Mouse (Mus musculus) neural tube, embryonic 11.5 days (tissue): ENCODE measurements around the gene Pold2. TPM values are rescaled to one million over a fixed set of nuclear protein-coding genes. Genes with fewer than 3 reads are reported as not detected.
A peak's percentile ranks its signal among the peaks of the same experiment; 100 is the strongest.

Experiments used
- ATAC-seq: fragments of 200-750 bp; cut with Nextera tagmentation; 2 replicates; pipeline ENCODE4 v1.8.0; 2017; ENCODE audit warnings: moderate number of reproducible peaks, mild to moderate bottlenecking, moderate TSS enrichment, moderate library complexity; ENCODE audit not compliant: insufficient read depth, low FRiP score, low TSS enrichment
- DNase-seq: peaks from one replicate; pipeline ENCODE4 v3.0.0-alpha.2; 2015; ENCODE audit warnings: low spot score
- H3K27ac ChIP-seq: fragments of 300-500 bp; sonication (generic); 2 replicates; pipeline ENCODE4 v1.5.1; 2014; ENCODE audit warnings: low read depth, mild to moderate bottlenecking, low read length
- H3K27me3 ChIP-seq: fragments of 300-500 bp; sonication (generic); 2 replicates; pipeline ENCODE4 v1.6.1; 2014; ENCODE audit warnings: mild to moderate bottlenecking, low read length, mixed read lengths; ENCODE audit not compliant: control insufficient read depth, insufficient read depth
- H3K36me3 ChIP-seq: fragments of 300-500 bp; sonication (generic); 2 replicates; pipeline ENCODE4 v1.6.1; 2014; ENCODE audit warnings: mild to moderate bottlenecking, low read length, moderate library complexity, mixed read lengths; ENCODE audit not compliant: control insufficient read depth, insufficient read depth
- H3K4me1 ChIP-seq: fragments of 300-500 bp; sonication (generic); 2 replicates; pipeline ENCODE4 v1.6.1; 2014; ENCODE audit warnings: low read length, mixed read lengths; ENCODE audit not compliant: control insufficient read depth, insufficient read depth
- H3K4me2 ChIP-seq: fragments of 300-500 bp; sonication (generic); 2 replicates; pipeline ENCODE4 v1.6.1; 2014; ENCODE audit warnings: low read depth, mild to moderate bottlenecking, moderate library complexity
- H3K4me3 ChIP-seq: fragments of 300-500 bp; sonication (generic); 2 replicates; pipeline ENCODE4 v1.5.1; 2014; ENCODE audit warnings: low read depth, low read length
- H3K9ac ChIP-seq: fragments of 300-500 bp; sonication (generic); 2 replicates; pipeline ENCODE4 v1.6.1; 2014; ENCODE audit warnings: mild to moderate bottlenecking, low read length
- H3K9me3 ChIP-seq: fragments of 300-500 bp; sonication (generic); 2 replicates; pipeline ENCODE4 v1.6.1; 2016; ENCODE audit warnings: low read length; ENCODE audit not compliant: control insufficient read depth
- WGBS: fragments of 180-500 bp; shearing (Covaris S2); extraction: QIAGEN DNeasy Blood & Tissue Kit; methylation state at CpG from one replicate; pipeline ENCODE4 v1.1.7; 2014; 5-methylcytosine and 5-hydroxymethylcytosine counted together
- polyA plus RNA-seq: library from polyadenylated mRNA; unstranded; fragments of >200 nt; fragmentation: Nextera tagmentation; extraction: Ambion mirVana; gene quantifications from 2 replicates; pipeline ENCODE4 v1.2.1, GENCODE M21; 2014

Pold2 gene
- polyA plus RNA-seq, 1 experiment from 2014 or later = 102 TPM

DNA sequence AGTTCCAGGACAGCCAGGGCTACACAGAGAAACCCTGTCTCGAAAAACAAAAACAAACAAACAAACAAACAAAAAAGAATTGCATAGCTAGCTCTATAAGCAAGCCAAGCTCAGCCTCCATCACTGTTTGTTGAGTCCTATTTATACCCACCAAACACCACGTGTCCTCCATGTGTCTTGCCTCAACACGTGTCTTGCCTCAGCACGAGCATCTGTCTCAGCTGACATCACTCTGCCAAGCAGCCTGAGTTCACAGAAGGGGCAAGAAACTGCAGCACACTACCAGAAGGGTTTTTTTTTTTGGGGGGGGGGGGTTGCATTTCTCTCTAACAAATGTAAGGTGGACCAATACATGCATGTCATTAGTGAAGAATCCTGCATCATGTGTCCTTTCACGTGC lies 27.6 kb downstream of the Pold2 start:
- no peak overlapping the region for H3K4me2 ChIP-seq
- H3K27me3 ChIP-seq = no peaks in the 10 kb centered on the region
- DNase-seq = no peak
- no peaks in the 10 kb centered on the region for H3K4me1 ChIP-seq
- H3K27ac ChIP-seq = no peak overlapping the region
- H3K9ac ChIP-seq = no peak overlapping the region
- 58% methylated on average over 5 of the region's 5 CpGs for WGBS
- no peak for ATAC-seq
- H3K9me3 ChIP-seq = no peaks in the 10 kb centered on the region
- no peaks in the 10 kb centered on the region for H3K36me3 ChIP-seq
- no peak overlapping the region for H3K4me3 ChIP-seq

DNA sequence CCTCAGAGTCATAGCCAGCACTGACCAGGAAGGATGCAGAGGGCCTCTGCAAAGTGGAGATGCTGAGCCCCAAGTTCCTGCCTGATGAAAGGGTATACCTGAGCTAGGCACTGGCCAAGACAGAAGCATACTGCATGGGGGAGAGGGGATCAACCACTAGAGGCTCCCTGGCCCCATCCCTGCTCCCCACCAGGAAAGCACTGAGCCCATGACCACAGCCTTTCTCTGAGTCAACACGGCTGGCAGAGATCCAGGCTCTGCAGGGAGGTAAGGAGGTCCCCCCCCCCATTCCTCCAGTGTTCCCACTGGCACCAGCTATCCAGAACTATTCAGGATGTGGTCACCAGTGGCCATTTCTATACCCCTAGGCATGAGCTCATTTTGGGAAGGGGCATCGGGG lies 28.8 kb downstream of the Pold2 start:
- Histone ChIP-seq H3K4me3 (no peak overlapping the region), H3K9me3 (no peaks in the 10 kb centered on the region), H3K4me1 (no peaks in the 10 kb centered on the region), H3K36me3 (no peaks in the 10 kb centered on the region), H3K9ac (no peak overlapping the region), H3K4me2 (no peak overlapping the region), H3K27ac (no peak overlapping the region), H3K27me3 (no peaks in the 10 kb centered on the region)
- DNase-seq (no peak), ATAC-seq (no peak)
- 69% methylated on average over 2 of the region's 2 CpGs for WGBS

DNA sequence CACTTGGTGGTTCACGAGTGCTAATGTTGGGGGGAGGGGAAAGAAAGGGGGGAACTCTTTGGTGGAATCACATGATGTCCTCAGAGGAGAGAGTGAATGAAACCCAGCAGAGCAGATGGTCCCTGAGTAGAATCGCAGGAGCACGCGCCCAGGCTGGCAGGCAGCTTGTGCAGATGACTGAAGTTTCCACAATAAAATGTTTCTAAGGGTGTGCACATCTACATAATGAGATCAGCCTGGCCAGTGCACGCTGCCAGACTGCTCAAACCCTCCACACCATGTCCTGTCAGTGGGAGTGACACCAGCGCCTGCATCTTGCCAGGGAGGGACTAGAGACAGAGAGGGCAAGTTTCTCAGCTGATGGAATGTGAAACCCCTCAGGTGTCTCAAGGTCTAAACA lies 29.4 kb downstream of the Pold2 start:
- DNase-seq (no peak), ATAC-seq (no peak)
- H3K4me2 ChIP-seq = no peak overlapping the region
- H3K9me3 ChIP-seq = no peaks in the 10 kb centered on the region
- H3K4me1 ChIP-seq = no peaks in the 10 kb centered on the region
- no peak overlapping the region for H3K9ac ChIP-seq
- no peak overlapping the region for H3K4me3 ChIP-seq
- H3K36me3 ChIP-seq = no peaks in the 10 kb centered on the region
- H3K27ac ChIP-seq = no peak overlapping the region
- no peaks in the 10 kb centered on the region for H3K27me3 ChIP-seq
- 68% methylated on average over 6 of the region's 6 CpGs for WGBS

- H3K4me1 ChIP-seq = no peaks in the 10 kb centered on the region
- ATAC-seq (no peak), DNase-seq (no peak)
- H3K36me3 ChIP-seq = no peaks in the 10 kb centered on the region
- no peak overlapping the region for H3K9ac ChIP-seq
- H3K9me3 ChIP-seq = no peaks in the 10 kb centered on the region
- 80% methylated on average over 7 of the region's 7 CpGs for WGBS
- no peak overlapping the region for H3K4me3 ChIP-seq
- H3K4me2 ChIP-seq = no peak overlapping the region
- H3K27ac ChIP-seq = no peak overlapping the region
- no peaks in the 10 kb centered on the region for H3K27me3 ChIP-seq
Observed at GRCm38 (mm10) chr11:5846639-5847345, 31.3 kb downstream of the Pold2 start.

- Histone ChIP-seq H3K4me1 (no peaks in the 10 kb centered on the region), H3K9ac (no peak overlapping the region), H3K27me3 (no peaks in the 10 kb centered on the region), H3K9me3 (no peaks in the 10 kb centered on the region), H3K4me3 (no peak overlapping the region), H3K36me3 (no peaks in the 10 kb centered on the region), H3K4me2 (no peak overlapping the region), H3K27ac (no peak overlapping the region)
- ATAC-seq (no peak), DNase-seq (no peak)
- 85% methylated on average over 3 of the region's 3 CpGs for WGBS
Observed at GRCm38 (mm10) chr11:5843131-5843530, 35.0 kb downstream of the Pold2 start.

DNA sequence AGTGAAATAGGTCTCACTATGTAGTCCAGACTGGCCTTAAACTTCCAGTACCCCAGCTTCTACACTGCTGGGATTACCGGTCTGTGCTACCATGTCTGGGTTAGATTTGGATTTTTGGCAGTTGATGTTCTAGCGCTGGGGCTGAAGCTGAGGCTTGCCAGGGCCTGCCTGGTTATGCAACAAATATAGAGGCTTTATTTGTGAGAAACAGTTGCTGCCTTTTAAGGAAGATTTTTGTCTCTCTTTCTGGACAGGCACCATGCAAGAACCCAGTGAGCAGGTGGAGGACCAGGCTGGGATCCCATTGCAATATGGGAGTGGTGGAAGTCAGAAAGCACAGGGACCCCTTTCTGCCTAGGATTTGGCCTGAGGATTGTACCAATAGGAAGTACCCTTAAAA lies 36.3 kb downstream of the Pold2 start:
- ATAC-seq (no peak), DNase-seq (no peak)
- H3K4me1 ChIP-seq = no peaks in the 10 kb centered on the region
- H3K27me3 ChIP-seq = no peaks in the 10 kb centered on the region
- no peak overlapping the region for H3K4me3 ChIP-seq
- H3K4me2 ChIP-seq = no peak overlapping the region
- no peaks in the 10 kb centered on the region for H3K36me3 ChIP-seq
- no peak overlapping the region for H3K27ac ChIP-seq
- WGBS = 89% methylated on average over 2 of the region's 2 CpGs
- H3K9me3 ChIP-seq = no peaks in the 10 kb centered on the region
- H3K9ac ChIP-seq = no peak overlapping the region

GRCm38 (mm10) chr11:5840346-5840745 lies 37.7 kb downstream of the Pold2 start:
- H3K4me3 ChIP-seq = no peak overlapping the region
- DNase-seq (no peak), ATAC-seq (no peak)
- H3K27me3 ChIP-seq = no peaks in the 10 kb centered on the region
- H3K36me3 ChIP-seq = no peaks in the 10 kb centered on the region
- H3K9me3 ChIP-seq = no peaks in the 10 kb centered on the region
- H3K27ac ChIP-seq = no peak overlapping the region
- H3K9ac ChIP-seq = no peak overlapping the region
- 79% methylated on average over 7 of the region's 7 CpGs for WGBS
- H3K4me2 ChIP-seq = no peak overlapping the region
- no peaks in the 10 kb centered on the region for H3K4me1 ChIP-seq

GRCm38 (mm10) chr11:5837251-5838246 lies 40.5 kb downstream of the Pold2 start, which contains the start of gene Polm:
Gene Polm, minus strand, starts transcription at chr11:5838016.
- Histone ChIP-seq H3K36me3 (no peaks in the 10 kb centered on the region; the same call in 1 of the 2 replicates), H3K9me3 (no peaks in the 10 kb centered on the region), H3K4me3 (peak within 1 kb of the TSS; percentile 75), H3K27me3 (no peaks in the 10 kb centered on the region), H3K27ac (0 out of 2 replicates have a peak within 1 kb of the TSS, but pooled peaks have one; percentile 27), H3K4me2 (peak within 1 kb of the TSS; percentile 91), H3K4me1 (no peaks in the 10 kb centered on the region), H3K9ac (peak within 1 kb of the TSS; percentile 78)
- ATAC-seq = peak; percentile 95
- WGBS = under 1% methylated on average over 62 of the region's 63 CpGs
- peak; percentile 94 for DNase-seq
